In the genomic region with DNA sequence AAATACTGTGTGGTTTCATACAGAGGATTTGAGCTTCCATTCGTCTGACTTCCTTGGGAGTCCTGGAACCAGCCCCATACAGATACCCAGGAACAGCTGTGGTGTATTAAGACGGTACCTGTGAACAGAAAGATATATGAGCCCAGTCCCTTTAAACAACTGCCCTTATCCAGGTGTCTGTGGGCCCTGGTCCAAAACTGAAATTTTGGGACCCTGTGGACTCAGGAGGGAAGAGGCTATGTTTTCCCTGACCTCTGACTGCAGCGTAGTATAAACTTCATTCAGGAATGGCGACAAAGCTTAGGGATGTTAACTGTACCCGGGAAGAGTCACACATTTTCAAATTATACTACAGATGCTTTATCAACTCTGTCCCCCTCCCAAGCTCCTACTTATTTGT, we compare ENCODE assay signal across 19 mouse cellular contexts. TPM values are rescaled to one million over a fixed set of nuclear protein-coding genes. Genes with fewer than 3 reads are reported as not detected.
DNase-seq lines count a peak whose midpoint lies in the region; ATAC-seq and TF ChIP-seq lines count a peak whose summit lies in the region.
"Had no signal": no experiment of that assay in that cellular context is flagged by ENCODE, and none has a peak within 500 bp of the region (broad histone marks: within the 10 kb centered on the region; RNA-seq: fewer than 3 reads in every experiment).

No protein-coding gene starts in this region.

- ATAC-seq in embryonic facial prominence, embryonic 13.5 days (ENCODE audit: insufficient number of reproducible peaks, insufficient read depth, low FRiP score, low TSS enrichment, low read depth) = no peak
- no peak for ATAC-seq in limb, embryonic 15.5 days (ENCODE audit: insufficient number of reproducible peaks, low FRiP score, low TSS enrichment, low read depth)
- ATAC-seq in monocyte, adult 5-6 weeks (replicated peaks; ENCODE audit: insufficient number of reproducible peaks, low FRiP score, low TSS enrichment, poor library complexity, severe bottlenecking) = no peak
- no peak for ATAC-seq in granulocyte monocyte progenitor cell, adult 5-6 weeks (replicated peaks; ENCODE audit: poor library complexity, severe bottlenecking)
- ATAC-seq: midbrain, embryonic 13.5 days had no signal

- 69% methylated on average over 5 of the region's 5 CpGs for WGBS in embryonic facial prominence, embryonic 13.5 days
- 86% methylated on average over 5 of the region's 5 CpGs for WGBS in embryonic facial prominence, embryonic 10.5 days
- WGBS in limb, embryonic 15.5 days = 53% methylated on average over 5 of the region's 5 CpGs

- no peak for DNase-seq in embryonic facial prominence, embryonic 10.5 days (ENCODE audit: low spot score)
- DNase-seq in left cerebral cortex, adult 2 months (ENCODE audit: extremely low spot score in 1 of 2, low spot score in 2 of 2) = no peak
- no peak for DNase-seq in left cerebral cortex, adult 18-20 months (ENCODE audit: low spot score in 2 of 2)
- DNase-seq in NIH3T3 (ENCODE audit: low read depth) = peak; percentile 44
- DNase-seq: cerebellum, adult 9-10 months; kidney, adult 11 months; liver, embryonic 13.5 days; right cerebral cortex, postnatal 25 days; thymus, adult 2 months had no signal

- TF ChIP-seq CTCF in left cerebral cortex, adult 2 months (IDR thresholded peaks at IDR 0.05) = no peak

- H3K9me3 ChIP-seq in embryonic facial prominence, embryonic 13.5 days = no peaks in the 10 kb centered on the region
- H3K9me3 ChIP-seq in embryonic facial prominence, embryonic 10.5 days = no peaks in the 10 kb centered on the region
- no peaks in the 10 kb centered on the region for H3K9me3 ChIP-seq in limb, embryonic 15.5 days
- H3K9me3 ChIP-seq: forebrain, embryonic 12.5 days; heart, embryonic 13.5 days; hindbrain, embryonic 10.5 days; liver, embryonic 13.5 days; midbrain, embryonic 13.5 days; neural tube, embryonic 15.5 days had no signal

- intact Hi-C loops in left cerebral cortex, adult 2 months (cut with DNase I) = loop anchor here (2.0 kb wide), 1 partner anchor 30 kb away; no protein-coding TSS in a partner anchor

- H3K9ac ChIP-seq in embryonic facial prominence, embryonic 13.5 days = no peak overlapping the region
- H3K9ac ChIP-seq in limb, embryonic 15.5 days = no peak overlapping the region
- H3K9ac ChIP-seq: forebrain, embryonic 12.5 days; heart, embryonic 13.5 days; midbrain, embryonic 13.5 days; neural tube, embryonic 15.5 days had no signal

- H3K4me1 ChIP-seq in embryonic facial prominence, embryonic 13.5 days = peaks cover 28% of the 10 kb centered on the region
- H3K4me1 ChIP-seq in embryonic facial prominence, embryonic 10.5 days = peaks cover 23% of the 10 kb centered on the region
- H3K4me1 ChIP-seq in limb, embryonic 15.5 days = peaks cover 25% of the 10 kb centered on the region
- H3K4me1 ChIP-seq: neural tube, embryonic 15.5 days had no signal

- H3K27me3 ChIP-seq in embryonic facial prominence, embryonic 13.5 days = no peaks in the 10 kb centered on the region
- H3K27me3 ChIP-seq in embryonic facial prominence, embryonic 10.5 days (replicated peaks; ENCODE audit: low read depth, poor library complexity, severe bottlenecking) = no peaks in the 10 kb centered on the region
- H3K27me3 ChIP-seq in limb, embryonic 15.5 days = no peaks in the 10 kb centered on the region
- H3K27me3 ChIP-seq: forebrain, embryonic 12.5 days; heart, embryonic 13.5 days; liver, embryonic 13.5 days; midbrain, embryonic 13.5 days; neural tube, embryonic 15.5 days had no signal

- no peaks in the 10 kb centered on the region for H3K36me3 ChIP-seq in embryonic facial prominence, embryonic 13.5 days
- no peaks in the 10 kb centered on the region for H3K36me3 ChIP-seq in embryonic facial prominence, embryonic 10.5 days (replicated peaks)
- no peaks in the 10 kb centered on the region for H3K36me3 ChIP-seq in limb, embryonic 15.5 days
- H3K36me3 ChIP-seq: forebrain, embryonic 12.5 days; heart, embryonic 13.5 days; hindbrain, embryonic 10.5 days; liver, embryonic 13.5 days; midbrain, embryonic 13.5 days; neural tube, embryonic 15.5 days had no signal

- peak overlapping the region; percentile 83 for H3K27ac ChIP-seq in embryonic facial prominence, embryonic 13.5 days
- no peak overlapping the region for H3K27ac ChIP-seq in embryonic facial prominence, embryonic 10.5 days (replicated peaks)
- H3K27ac ChIP-seq in left cerebral cortex, adult 2 months = peak overlapping the region; percentile 71
- peak overlapping the region; percentile 88 for H3K27ac ChIP-seq in limb, embryonic 15.5 days
- H3K27ac ChIP-seq: forebrain, embryonic 12.5 days; hindbrain, embryonic 10.5 days; hindbrain, postnatal 0 days; midbrain, embryonic 13.5 days had no signal

- no peak overlapping the region for H3K4me2 ChIP-seq in embryonic facial prominence, embryonic 13.5 days
- no peak overlapping the region for H3K4me2 ChIP-seq in limb, embryonic 15.5 days
- H3K4me2 ChIP-seq: forebrain, embryonic 12.5 days; midbrain, embryonic 13.5 days; neural tube, embryonic 15.5 days had no signal

- no peak overlapping the region for H3K4me3 ChIP-seq in embryonic facial prominence, embryonic 13.5 days
- no peak overlapping the region for H3K4me3 ChIP-seq in embryonic facial prominence, embryonic 10.5 days
- no peak overlapping the region for H3K4me3 ChIP-seq in left cerebral cortex, adult 2 months
- no peak overlapping the region for H3K4me3 ChIP-seq in limb, embryonic 15.5 days
- H3K4me3 ChIP-seq: forebrain, embryonic 12.5 days; heart, embryonic 13.5 days; hindbrain, embryonic 10.5 days; midbrain, embryonic 13.5 days; neural tube, embryonic 15.5 days had no signal

RNA-seq across cellular contexts. Expression of gene Zfp281, which starts 59.8 kb away (rescaled TPM):
- polyA plus RNA-seq in embryonic facial prominence, embryonic 13.5 days (2015; fragmentation: Nextera tagmentation; extraction: Ambion mirVana) = 25.6 and 26.8 TPM in 2 replicates
- 32.8 and 33.0 TPM in 2 replicates for polyA plus RNA-seq in embryonic facial prominence, embryonic 10.5 days (2016; fragmentation: Nextera tagmentation; extraction: Ambion mirVana)
- 10 to 100 TPM; 34.6 to 38.6 TPM for total RNA-seq in left cerebral cortex, adult 2 months (2021)
- total RNA-seq in left cerebral cortex, adult 18-20 months (2021) = 10 to 100 TPM; 34.5 to 34.9 TPM
- 15.8 and 17.3 TPM in 2 replicates for polyA plus RNA-seq in limb, embryonic 15.5 days (2015; fragmentation: Nextera tagmentation; extraction: Ambion mirVana)
- 36.6 to 52.3 TPM (median 38.8 TPM) in 3 replicates for total RNA-seq in monocyte, adult 5-6 weeks (2017)
- 10.9 and 14.1 TPM in 2 replicates for total RNA-seq in granulocyte monocyte progenitor cell, adult 5-6 weeks (2014; fragmentation: Nextera tagmentation)
- total RNA-seq in granulocyte monocyte progenitor cell, adult 5-6 weeks (2017) = 23.1 and 25.1 TPM in 2 replicates
